Mouse (Mus musculus) naive thymus-derived CD4-positive, alpha-beta T cell, adult 5 months (primary cell): ENCODE measurements around the gene Eral1. TPM values are rescaled to one million over a fixed set of nuclear protein-coding genes. Genes with fewer than 3 reads are reported as not detected.

ENCODE experiments used
- polyA plus RNA-seq: library from polyadenylated mRNA; unstranded; fragments of 100-300 nt; shearing (Covaris generic); gene quantifications from one replicate; pipeline ENCODE4 v1.2.1, GENCODE M21; 2017

Gene Eral1
- 31.5 TPM for polyA plus RNA-seq

GRCm38 (mm10) chr11:78079961-78080921 lies at the start of gene Eral1:
Eral1 (minus strand) TSS chr11:78080383.

GRCm38 (mm10) chr11:78094504-78095143 lies 14.4 kb upstream of the Eral1 start, which contains the start of gene Fam222b:
Fam222b (plus strand) TSS chr11:78094660.

GRCm38 (mm10) chr11:78037831-78038752 lies 42.1 kb downstream of the Eral1 start, which contains the start of gene Flot2:
Flot2 (plus strand) TSS chr11:78037931.

GRCm38 (mm10) chr11:78031947-78032808 lies 48.0 kb downstream of the Eral1 start, which contains the start of gene Dhrs13:
Dhrs13 (plus strand) TSS chr11:78032280.

Other genes starting within 250 kb of the Eral1 start
- not detected for gene Pipox, start 186.3 kb downstream of the Eral1 start, polyA plus RNA-seq
- not detected for gene Sez6, start 149.6 kb downstream of the Eral1 start, polyA plus RNA-seq
- gene Phf12, start 97.6 kb downstream of the Eral1 start, polyA plus RNA-seq, result 48.0 TPM
- gene Dhrs13, start 48.1 kb downstream of the Eral1 start, polyA plus RNA-seq, result 10.4 TPM
- 51.3 TPM for gene Flot2, start 42.5 kb downstream of the Eral1 start, polyA plus RNA-seq
- gene Fam222b, start 14.3 kb upstream of the Eral1 start, polyA plus RNA-seq, result 17.3 TPM
- 92.9 TPM for gene Traf4, start 85.2 kb upstream of the Eral1 start, polyA plus RNA-seq
- 15.1 TPM for gene Nek8, start 96.3 kb upstream of the Eral1 start, polyA plus RNA-seq
- gene Tlcd1, start 96.3 kb upstream of the Eral1 start, polyA plus RNA-seq, result 2.5 TPM
- gene Rpl23a, start 103.2 kb upstream of the Eral1 start, polyA plus RNA-seq, result 2,044 TPM
- gene Rab34, start 108.0 kb upstream of the Eral1 start, polyA plus RNA-seq, result not detected
- gene Proca1, start 113.0 kb upstream of the Eral1 start, polyA plus RNA-seq, result not detected
- 84.4 TPM for gene Sdf2, start 165.4 kb upstream of the Eral1 start, polyA plus RNA-seq
- gene Supt6, start 165.6 kb upstream of the Eral1 start, polyA plus RNA-seq, result 51.6 TPM
- 82.8 TPM for gene 2610507B11Rik, start 181.4 kb upstream of the Eral1 start, polyA plus RNA-seq
- 0.30 TPM for gene BC030499, start 210.5 kb upstream of the Eral1 start, polyA plus RNA-seq
- 1.2 TPM for gene Spag5, start 221.1 kb upstream of the Eral1 start, polyA plus RNA-seq
- 4.4 TPM for gene Aldoc, start 242.6 kb upstream of the Eral1 start, polyA plus RNA-seq
- 73.4 TPM for gene Pigs, start 248.0 kb upstream of the Eral1 start, polyA plus RNA-seq